Mouse (Mus musculus) testis, postnatal 10 days (tissue): ENCODE measurements around the gene Ston1.

ENCODE experiments used
- DNase-seq: peaks from one replicate; pipeline ENCODE4 v3.0.0; 2021; ENCODE audit warnings: low spot score

Gene Ston1

GRCm38 (mm10) chr17:88587371-88587770 lies 10.1 kb upstream of the Ston1 start:
- no peak for DNase-seq

GRCm38 (mm10) chr17:88588228-88588627 lies 9.3 kb upstream of the Ston1 start:
- DNase-seq, result no peak

GRCm38 (mm10) chr17:88590251-88590650 lies 7.2 kb upstream of the Ston1 start:
- no peak for DNase-seq

DNA sequence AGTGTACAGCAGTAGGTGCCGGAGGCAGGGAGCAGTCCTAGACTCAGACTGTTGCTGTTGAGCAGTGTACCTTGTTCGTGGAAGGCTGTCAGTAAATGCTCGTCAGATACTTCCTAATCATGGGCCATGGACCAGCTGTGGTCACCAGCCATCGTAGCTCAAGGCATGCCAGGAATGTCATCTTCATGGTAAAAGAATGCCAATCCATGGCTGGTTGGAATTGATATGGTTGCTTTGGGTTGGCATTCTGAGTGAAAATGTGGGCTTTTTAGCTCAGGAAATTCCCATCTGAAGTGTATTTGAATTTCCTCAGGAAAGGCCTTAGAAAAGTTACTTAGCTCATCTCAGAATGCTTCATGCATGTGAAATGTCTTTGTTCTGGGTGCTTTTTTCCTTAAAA lies 2.4 kb upstream of the Ston1 start:
- DNase-seq, result no peak

GRCm38 (mm10) chr17:88596068-88596467 lies 1.4 kb upstream of the Ston1 start:
- DNase-seq, result no peak

DNA sequence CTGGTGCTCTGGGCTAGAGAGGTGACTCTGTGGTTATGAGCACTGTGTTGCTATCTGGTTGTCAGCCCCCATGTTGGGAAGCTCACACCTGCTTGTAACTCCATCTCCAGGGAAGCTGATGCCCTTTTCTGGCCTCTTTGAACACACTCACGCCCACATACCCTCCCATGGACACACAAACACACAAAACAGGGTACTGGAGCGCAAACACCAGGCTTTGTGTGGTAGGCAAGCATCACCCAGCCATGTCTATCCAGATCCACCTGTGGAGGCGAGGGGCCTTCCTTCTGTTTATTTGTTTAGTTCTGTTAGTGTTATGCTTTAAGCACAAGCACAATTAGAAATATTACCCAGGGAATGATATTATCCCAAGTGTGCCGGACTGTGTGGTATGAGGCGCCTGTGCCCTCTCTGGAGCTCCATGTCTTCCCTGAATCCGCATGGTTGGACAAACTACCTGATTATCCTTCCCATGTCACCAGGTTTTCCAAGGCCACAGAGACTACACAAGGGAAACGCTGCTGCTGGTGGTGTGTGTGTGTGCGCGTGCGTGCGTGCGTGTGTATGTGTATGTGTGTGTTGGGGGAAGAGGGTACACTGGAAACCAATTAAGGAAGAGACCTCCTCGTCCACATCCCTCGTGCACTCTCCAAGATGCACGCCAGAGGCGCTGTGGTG lies 801 bp upstream of the Ston1 start:
- DNase-seq, result no peak

DNA sequence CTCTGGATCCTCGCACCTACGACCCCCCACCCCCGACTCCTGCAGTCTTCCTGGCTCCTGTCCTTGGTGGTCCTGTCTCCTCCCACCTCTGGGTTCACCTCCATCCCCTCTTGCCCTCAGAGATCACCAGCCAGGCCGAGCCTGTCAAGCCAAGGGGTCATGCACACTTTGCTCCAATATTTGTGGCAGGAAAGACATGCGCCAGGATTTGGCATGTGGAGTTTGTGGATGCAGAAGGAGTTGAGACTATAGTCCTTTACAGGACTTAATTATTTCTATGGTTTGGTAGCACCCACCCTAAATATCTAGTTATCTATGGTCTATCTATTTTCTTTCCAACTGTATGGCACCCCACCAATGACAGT lies 554 bp downstream of the Ston1 start:
- DNase-seq, result no peak

GRCm38 (mm10) chr17:88598570-88599368 lies 1.3 kb downstream of the Ston1 start:
- no peak for DNase-seq

DNA sequence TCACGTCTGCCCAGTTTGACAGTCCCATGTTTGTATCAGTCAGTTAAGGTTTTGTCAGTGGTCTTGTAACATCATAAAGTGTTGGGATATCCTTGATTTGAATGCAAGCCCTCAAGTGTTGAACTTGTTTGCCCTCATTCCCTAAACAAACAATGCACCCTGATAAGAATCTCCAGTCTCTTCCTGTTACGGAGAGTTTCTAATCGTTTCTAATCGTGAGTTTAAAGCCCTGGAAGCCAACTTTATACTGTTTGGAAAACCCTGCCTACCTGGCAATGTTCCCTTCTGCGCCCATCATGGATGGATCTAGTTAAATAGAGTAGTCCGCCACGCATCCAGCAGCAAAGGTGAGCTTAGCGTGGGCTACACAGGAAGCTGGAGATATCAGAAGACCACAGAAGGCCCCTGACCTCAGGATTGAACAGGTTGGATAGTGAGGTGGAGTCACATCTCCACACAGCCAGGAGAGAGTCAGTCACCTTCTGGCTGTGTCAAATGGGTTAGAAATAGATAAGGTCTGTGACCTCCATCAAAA lies 3.1 kb downstream of the Ston1 start:
- DNase-seq, result no peak

DNA sequence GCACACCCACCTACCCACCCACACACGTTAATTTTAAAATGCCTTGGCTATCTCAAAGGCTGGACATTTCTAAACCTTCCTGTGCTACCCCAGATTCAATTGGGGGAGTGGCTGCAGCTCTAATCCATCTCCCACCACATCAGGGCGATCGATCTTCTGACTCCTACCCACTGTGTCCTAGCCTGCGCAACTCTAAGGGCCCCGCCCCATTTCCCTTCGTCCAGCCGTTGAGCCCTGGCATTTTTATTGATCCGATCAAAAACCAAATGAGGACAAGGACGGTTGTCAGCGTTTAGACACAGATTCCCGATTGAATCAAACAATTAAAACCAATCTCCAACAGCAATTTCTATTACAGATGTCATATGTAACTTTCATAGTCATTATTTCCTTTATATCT lies 6.5 kb downstream of the Ston1 start:
- DNase-seq, result no peak

- DNase-seq, result no peak
These were observed 8.6 kb downstream of the Ston1 start for GRCm38 (mm10) chr17:88606056-88606455.

DNA sequence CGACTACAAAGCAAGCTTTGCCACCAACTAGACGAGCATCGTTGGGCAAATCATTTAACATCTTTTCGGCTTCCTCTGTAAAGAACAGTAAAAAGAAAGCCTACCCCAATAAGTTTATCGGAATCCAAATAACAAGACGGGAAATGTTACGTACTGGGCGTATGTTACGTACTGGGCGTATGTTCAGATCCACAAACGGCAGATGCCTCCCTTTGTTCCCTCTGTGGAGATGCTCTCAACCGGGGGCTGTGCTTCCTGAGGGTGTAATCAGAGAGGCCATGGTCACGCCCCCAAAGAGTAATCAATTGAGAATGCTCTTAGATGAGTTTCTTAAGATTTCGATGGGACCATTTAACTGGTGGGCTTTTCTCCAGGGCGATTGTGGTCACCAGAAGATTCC lies 11.9 kb downstream of the Ston1 start:
- no peak for DNase-seq

GRCm38 (mm10) chr17:88611057-88611456 lies 13.6 kb downstream of the Ston1 start:
- no peak for DNase-seq

GRCm38 (mm10) chr17:88613172-88613571 lies 15.7 kb downstream of the Ston1 start:
- DNase-seq, result no peak

GRCm38 (mm10) chr17:88613721-88614120 lies 16.2 kb downstream of the Ston1 start:
- DNase-seq, result no peak

GRCm38 (mm10) chr17:88614234-88614633 lies 16.8 kb downstream of the Ston1 start:
- no peak for DNase-seq

DNA sequence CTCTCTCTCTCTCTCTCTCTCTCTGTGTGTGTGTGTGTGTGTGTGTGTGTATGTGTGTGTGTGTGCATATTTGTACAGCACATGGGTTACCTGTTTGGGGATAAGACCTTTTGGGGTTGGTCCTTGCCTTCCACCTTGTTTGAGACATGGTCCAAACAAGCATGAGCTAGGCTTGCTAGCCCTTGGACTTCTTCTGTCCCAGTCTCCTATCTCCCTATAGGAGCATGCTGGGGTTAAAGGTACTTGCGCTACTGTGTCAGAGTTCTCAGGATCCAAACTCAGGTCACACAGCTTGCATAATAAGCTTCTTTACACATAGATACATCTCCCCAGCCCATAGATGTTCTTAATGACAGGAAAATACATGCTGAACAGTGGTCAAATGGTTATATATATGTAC lies 17.2 kb downstream of the Ston1 start:
- DNase-seq, result no peak

DNA sequence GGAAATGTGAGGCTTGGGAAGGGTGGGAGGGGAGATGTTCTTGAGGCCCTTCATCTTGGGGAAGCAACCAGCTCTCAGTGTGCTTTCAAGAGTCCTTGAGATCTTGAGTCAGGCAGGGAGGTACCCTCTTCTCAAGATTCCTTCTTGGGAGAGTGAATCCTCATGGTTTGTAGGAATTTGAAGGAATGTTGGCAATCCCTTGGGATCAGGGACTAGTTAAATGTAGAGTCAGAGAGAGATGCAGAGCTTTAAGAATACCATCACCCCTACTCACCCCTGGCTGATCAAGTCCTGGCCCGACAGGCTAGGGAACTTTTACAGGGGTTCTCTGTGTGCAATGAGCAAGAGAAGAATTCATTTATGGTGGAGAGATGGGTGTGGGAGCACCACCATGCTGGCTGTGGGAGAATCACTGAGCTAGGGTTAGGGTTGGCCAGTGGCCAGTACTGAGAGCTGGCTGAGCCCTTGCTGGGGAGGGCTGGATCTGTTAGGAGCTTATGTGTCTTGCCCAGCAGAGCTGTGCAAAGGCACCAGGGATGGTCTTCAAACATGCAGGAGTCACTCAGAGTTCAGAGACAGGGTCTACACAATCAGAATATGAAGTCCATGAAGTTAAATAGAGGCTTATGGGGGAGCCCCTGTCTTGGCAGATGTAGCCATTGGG lies 18.1 kb downstream of the Ston1 start:
- peak; percentile 36 for DNase-seq

DNA sequence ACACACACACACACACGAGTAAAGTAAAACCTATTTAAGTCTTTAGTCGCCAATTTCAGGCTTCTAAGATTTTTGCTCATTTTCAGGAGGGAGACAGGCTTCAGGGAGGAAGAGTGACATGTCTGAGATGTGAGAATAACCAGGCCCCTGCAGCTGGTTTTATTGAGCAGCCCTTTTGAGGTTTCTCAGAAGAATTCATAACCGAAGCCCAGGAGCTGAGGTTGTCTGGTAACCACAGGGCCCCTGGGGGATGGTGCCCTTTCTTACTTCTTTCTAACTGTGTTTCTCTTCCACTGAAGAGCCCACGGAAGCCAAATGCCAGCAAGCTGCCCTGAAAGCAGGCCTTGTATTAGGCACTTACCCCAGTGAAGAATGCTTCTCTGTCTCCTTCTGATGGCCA lies 23.5 kb downstream of the Ston1 start:
- no peak for DNase-seq

GRCm38 (mm10) chr17:88621374-88621773 lies 23.9 kb downstream of the Ston1 start:
- no peak for DNase-seq

DNA sequence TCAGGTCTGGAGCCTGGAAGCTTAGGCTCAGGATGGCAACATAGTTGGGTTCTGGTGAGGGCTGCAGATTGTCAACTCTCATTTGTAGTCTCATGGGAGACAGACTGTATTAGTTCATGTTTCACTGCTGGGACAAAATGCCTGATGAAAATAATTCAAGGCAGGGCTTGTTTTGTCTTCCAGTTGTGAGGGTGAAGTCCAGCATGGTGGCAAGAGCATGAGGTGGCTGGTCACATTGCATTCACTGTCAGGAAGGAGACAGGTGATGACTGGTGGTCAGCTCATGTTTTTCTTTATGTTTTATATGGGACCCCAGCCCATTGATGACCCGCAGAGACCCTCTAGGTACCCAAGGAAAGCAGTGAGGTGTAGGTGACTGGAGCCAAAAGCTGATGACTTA lies 25.2 kb downstream of the Ston1 start:
- DNase-seq, result no peak

DNA sequence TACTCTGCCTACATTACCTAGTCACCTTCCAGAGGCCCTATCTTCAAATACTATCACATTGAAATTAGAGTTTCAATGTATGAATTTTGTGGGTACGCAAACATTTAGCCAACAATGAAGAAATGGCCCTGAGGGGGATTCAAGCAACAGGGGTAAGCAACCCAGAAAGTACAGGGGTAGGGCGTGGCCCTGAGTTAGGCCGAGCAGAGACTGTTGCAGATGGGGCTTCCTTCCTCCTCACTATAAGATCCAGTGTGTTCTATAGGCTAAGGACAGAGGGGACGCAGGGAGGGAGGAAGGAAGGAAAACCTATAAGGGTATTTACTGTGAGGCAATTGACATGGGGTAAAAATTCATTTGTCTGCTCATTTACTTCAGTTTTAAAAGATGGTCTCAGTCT lies 26.9 kb downstream of the Ston1 start:
- no peak for DNase-seq

- no peak for DNase-seq
These were observed 27.9 kb downstream of the Ston1 start for GRCm38 (mm10) chr17:88625350-88625749.
